Mouse (Mus musculus) CH12.LX (cell line): Measurements from ENCODE around the gene Fars2. TPM values are rescaled to one million over a fixed set of nuclear protein-coding genes. Genes with fewer than 3 reads are reported as not detected.

Experiments
- DNase-seq: peaks from one replicate; pipeline ENCODE4 v3.0.0-alpha.2; 2013; ENCODE audit errors: extremely low read depth
- H3K27ac ChIP-seq: 2 replicates; pipeline ENCODE4 v1.5.1; 2012; ENCODE audit warnings: low read depth, mild to moderate bottlenecking, control low read depth, moderate library complexity; ENCODE audit not compliant: insufficient read depth
- H3K27me3 ChIP-seq: replicated peaks from 2 replicates; pipeline ENCODE3; 2012; ENCODE audit warnings: inconsistent platforms
- H3K36me3 ChIP-seq, 2 experiments: replicated peaks in 1 of 2; 2 replicates each; pipeline versions ENCODE3 to v1.6.1; 2012; ENCODE audit warnings: inconsistent platforms in 1 of 2, low read length in 1 of 2, mild to moderate bottlenecking in 1 of 2, mixed read lengths in 1 of 2, moderate library complexity in 1 of 2; ENCODE audit not compliant: control insufficient read depth in 1 of 2, insufficient read depth in 1 of 2
- H3K4me1 ChIP-seq, 2 experiments: 2 replicates each; pipeline ENCODE4 v1.6.1; 2012; ENCODE audit warnings: inconsistent platforms in 1 of 2, moderate library complexity in 1 of 2; ENCODE audit not compliant: insufficient read depth in 2 of 2, control insufficient read depth in 1 of 2
- H3K4me2 ChIP-seq: 2 replicates; pipeline ENCODE4 v1.6.1; 2012; ENCODE audit warnings: low read depth, mild to moderate bottlenecking, control low read depth; ENCODE audit not compliant: poor library complexity, insufficient read depth, severe bottlenecking
- H3K4me3 ChIP-seq, 3 experiments: fragments of 150-350 bp in 1 of 3; sonication (generic) in 1 of 3; replicated peaks in 1 of 3; 2 replicates each; pipeline versions ENCODE3 to v1.5.1; 2011 to 2012; ENCODE audit warnings: low read depth in 2 of 3, low read length in 2 of 3, mild to moderate bottlenecking in 2 of 3, moderate library complexity in 2 of 3, control low read depth in 1 of 3, improper control_type of control experiment in 1 of 3, inconsistent platforms in 1 of 3, mixed read lengths in 1 of 3; ENCODE audit not compliant: poor library complexity in 1 of 3
- H3K79me2 ChIP-seq: replicated peaks from 2 replicates; pipeline ENCODE4 v1.6.1; 2012; ENCODE audit warnings: mild to moderate bottlenecking, moderate library complexity; ENCODE audit not compliant: control insufficient read depth, poor library complexity, insufficient read depth, severe bottlenecking; ENCODE audit errors: extremely low read depth
- H3K9ac ChIP-seq: 2 replicates; pipeline ENCODE4 v1.6.1; 2012; ENCODE audit warnings: low read depth, mild to moderate bottlenecking, control low read depth, moderate library complexity; ENCODE audit not compliant: insufficient read depth
- H3K9me3 ChIP-seq: replicated peaks from 2 replicates; pipeline ENCODE3; 2012; ENCODE audit warnings: low read length, inconsistent platforms, mixed read lengths
- BHLHE40 ChIP-seq: IDR thresholded peaks from 2 replicates; pipeline ENCODE4 v1.6.1; 2011; ENCODE audit warnings: mild to moderate bottlenecking, low read depth, low read length, improper control_type of control experiment
- CHD1 ChIP-seq: IDR thresholded peaks from 2 replicates; pipeline ENCODE4 v1.6.1; 2012; ENCODE audit warnings: low read depth, low read length, improper control_type of control experiment, inconsistent platforms
- CTCF ChIP-seq, 2 experiments: IDR thresholded peaks in 1 of 2; conservative IDR thresholded peaks in 1 of 2; 2 replicates each; pipeline ENCODE4 v1.5.1; 2011 to 2012; ENCODE audit warnings: low read depth in 2 of 2, low read length in 2 of 2, improper control_type of control experiment in 1 of 2, inconsistent platforms in 1 of 2, mild to moderate bottlenecking in 1 of 2, moderate library complexity in 1 of 2
- ETS1 ChIP-seq: conservative IDR thresholded peaks from 2 replicates; pipeline ENCODE4 v1.6.1; 2012; ENCODE audit warnings: low read depth, mild to moderate bottlenecking, inconsistent platforms, low read length, improper control_type of control experiment, moderate library complexity
- GABPA ChIP-seq: IDR thresholded peaks from 2 replicates; pipeline ENCODE4 v1.6.1; 2012; ENCODE audit warnings: low read depth, low read length, improper control_type of control experiment, inconsistent platforms; ENCODE audit not compliant: insufficient replicate concordance
- IRF4 ChIP-seq: IDR thresholded peaks from 2 replicates; pipeline ENCODE4 v1.6.1; 2014; ENCODE audit warnings: low read depth, mild to moderate bottlenecking, inconsistent platforms, low read length, improper control_type of control experiment
- JUND ChIP-seq: conservative IDR thresholded peaks from 2 replicates; pipeline ENCODE4 v1.6.1; 2011; ENCODE audit warnings: low read depth, low read length, improper control_type of control experiment
- KAT2A ChIP-seq: IDR thresholded peaks from 2 replicates; pipeline ENCODE4 v1.6.1; 2012; ENCODE audit warnings: low read length, improper control_type of control experiment, inconsistent platforms; ENCODE audit not compliant: insufficient replicate concordance
- MEF2A ChIP-seq: IDR thresholded peaks from 2 replicates; pipeline ENCODE4 v1.6.1; 2014; ENCODE audit warnings: low read depth, mild to moderate bottlenecking, inconsistent platforms, low read length, improper control_type of control experiment, borderline replicate concordance
- MYC ChIP-seq: IDR thresholded peaks from 2 replicates; pipeline ENCODE4 v1.6.1; 2011; ENCODE audit warnings: low read depth, mild to moderate bottlenecking, improper control_type of control experiment, low read length
- NELFE ChIP-seq: IDR thresholded peaks from 2 replicates; pipeline ENCODE4 v1.6.1; 2011; ENCODE audit warnings: low read depth, low read length, improper control_type of control experiment
- PAX5 ChIP-seq: IDR thresholded peaks from 2 replicates; pipeline ENCODE4 v1.6.1; 2012; ENCODE audit warnings: low read length, inconsistent platforms, mixed read lengths
- POLR2A ChIP-seq: IDR thresholded peaks from 2 replicates; pipeline ENCODE4 v1.6.1; 2011; ENCODE audit warnings: low read depth, mild to moderate bottlenecking, improper control_type of control experiment, low read length
- RAD21 ChIP-seq: IDR thresholded peaks from 2 replicates; pipeline ENCODE4 v1.6.1; 2011; ENCODE audit warnings: low read depth, mild to moderate bottlenecking, low read length, improper control_type of control experiment, moderate library complexity
- RCOR1 ChIP-seq: conservative IDR thresholded peaks from 2 replicates; pipeline ENCODE4 v1.6.1; 2012; ENCODE audit warnings: low read depth, mild to moderate bottlenecking, inconsistent platforms, low read length, improper control_type of control experiment
- TBP ChIP-seq: conservative IDR thresholded peaks from 2 replicates; pipeline ENCODE4 v1.6.1; 2011; ENCODE audit warnings: low read depth, low read length, improper control_type of control experiment
- TCF12 ChIP-seq: IDR thresholded peaks from 2 replicates; pipeline ENCODE4 v1.6.1; 2014; ENCODE audit warnings: low read depth, mild to moderate bottlenecking, inconsistent platforms, low read length, improper control_type of control experiment
- UBTF ChIP-seq: IDR thresholded peaks from 2 replicates; pipeline ENCODE4 v1.6.1; 2012; ENCODE audit warnings: low read depth, mild to moderate bottlenecking, inconsistent platforms, low read length, improper control_type of control experiment, moderate library complexity
- USF2 ChIP-seq: conservative IDR thresholded peaks from 2 replicates; pipeline ENCODE4 v1.6.1; 2011; ENCODE audit warnings: low read depth, low read length, improper control_type of control experiment
- ZNF384 ChIP-seq: IDR thresholded peaks from 2 replicates; pipeline ENCODE4 v1.6.1; 2012; ENCODE audit warnings: low read depth, low read length, improper control_type of control experiment, inconsistent platforms
- dilution Hi-C: fragments of 300-500 bp; cut with MboI; formaldehyde crosslinking; loops from 2 replicates; pipeline ENCODE4 v1.14.3; 2020; ENCODE audit warnings: low sequenced_read_pairs; ENCODE audit not compliant: extremely low pct_unique_long_range_greater_than_20kb, extremely low pct_ligation_motif_present
- in situ Hi-C: fragments of 300-500 bp; cut with MboI; formaldehyde crosslinking; loops from 3 replicates; pipeline ENCODE4 v1.14.3; 2019; ENCODE audit warnings: low sequenced_read_pairs, low pct_ligation_motif_present, low pct_unique_long_range_greater_than_20kb, mixed read lengths
- polyA plus RNA-seq: library from polyadenylated mRNA; unstranded; fragments of >175 nt; gene quantifications from 2 replicates; pipeline ENCODE4 v1.2.1, GENCODE M21; 2012; ENCODE audit warnings: low read depth; ENCODE audit not compliant: insufficient read length
- total RNA-seq, 2 experiments: library from RNA; depleted of rRNA; stranded (reverse); fragments of 300-350 nt in 1 of 2; fragments of >200 nt in 1 of 2; gene quantifications; 2 replicates each; pipeline ENCODE4 v1.2.3; 2012 to 2014

Fars2 gene
- total and polyA plus RNA-seq, 3 experiments, result 30.2 to 47.7 (median 46.4) TPM

GRCm38 (mm10) chr13:36193484-36194113 is 76.4 kb downstream of the Fars2 start:
- Histone ChIP-seq H3K9ac (no peak overlapping the region), H3K4me2 (no peak overlapping the region), H3K79me2 (no peaks in the 10 kb centered on the region), H3K27me3 (no peaks in the 10 kb centered on the region), H3K4me3 (no peak overlapping the region), H3K4me1 (peaks cover 4 to 46% of the 10 kb centered on the region in 2 experiments; a peak in 3 of 4 replicates), H3K9me3 (no peaks in the 10 kb centered on the region), H3K27ac (no peak overlapping the region), H3K36me3 (no peaks in the 10 kb centered on the region)
- no peak for TF ChIP-seq CTCF (conservative IDR thresholded peaks at IDR 0.05 in 1 of 2, IDR thresholded peaks at IDR 0.05 in 1 of 2; ENCODE audit: low read depth in 2 of 2, low read length in 2 of 2)
- no peak for TF ChIP-seq POLR2A
- TF ChIP-seq MYC, result no peak
- no peak for TF ChIP-seq CHD1
- TF ChIP-seq MEF2A, result no peak
- TF ChIP-seq UBTF, result no peak
- TF ChIP-seq JUND, result no peak
- no peak for TF ChIP-seq RCOR1
- no peak for TF ChIP-seq ETS1
- TF ChIP-seq IRF4, result no peak
- TF ChIP-seq USF2, result no peak
- no peak for TF ChIP-seq BHLHE40
- no peak for TF ChIP-seq RAD21
- no peak for TF ChIP-seq PAX5
- no peak for TF ChIP-seq ZNF384
- TF ChIP-seq TBP, result no peak
- no peak for TF ChIP-seq NELFE
- no peak for TF ChIP-seq TCF12
- no peak for TF ChIP-seq KAT2A
- TF ChIP-seq GABPA, result no peak
- no peak for DNase-seq
- dilution Hi-C loops, result no loop called here
- in situ Hi-C loops, result no loop called here

- dilution Hi-C loops, result no loop called here
- H3K36me3 ChIP-seq, result no peaks in the 10 kb centered on the region
- H3K79me2 ChIP-seq, result no peaks in the 10 kb centered on the region
- no peak overlapping the region for H3K4me2 ChIP-seq
- peak; percentile 24; the same call in 1 of the 2 replicates for TF ChIP-seq MEF2A
- no peak for TF ChIP-seq UBTF
- no peak for DNase-seq
- H3K9ac ChIP-seq, result no peak overlapping the region
- H3K27me3 ChIP-seq, result no peaks in the 10 kb centered on the region
- H3K4me1 ChIP-seq, result peaks cover 11 to 75% of the 10 kb centered on the region in 2 experiments
- in situ Hi-C loops, result no loop called here
- H3K27ac ChIP-seq, result no peak overlapping the region
- no peak overlapping the region for H3K4me3 ChIP-seq
- H3K9me3 ChIP-seq, result no peaks in the 10 kb centered on the region
Observed at GRCm38 (mm10) chr13:36199288-36199687, 82.1 kb downstream of the Fars2 start.
